Mouse (Mus musculus) stomach, embryonic 16.5 days (tissue): ENCODE results near the gene Rnf5. TPM values are rescaled to one million over a fixed set of nuclear protein-coding genes. Genes with fewer than 3 reads are reported as not detected.

ENCODE experiments used
- ATAC-seq: fragments of 200-750 bp; cut with Nextera tagmentation; 2 replicates; pipeline ENCODE4 v1.8.0; 2017; ENCODE audit warnings: moderate number of reproducible peaks, moderate TSS enrichment; ENCODE audit not compliant: insufficient read depth, low FRiP score
- H3K27ac ChIP-seq: fragments of 300-500 bp; sonication (generic); 2 replicates; pipeline ENCODE4 v1.5.1; 2014; ENCODE audit warnings: low read length
- H3K27me3 ChIP-seq: fragments of 300-500 bp; sonication (generic); 2 replicates; pipeline ENCODE4 v1.6.1; 2014; ENCODE audit warnings: low read length, control low read depth, mixed read lengths; ENCODE audit not compliant: control insufficient read depth, insufficient read depth
- H3K36me3 ChIP-seq: fragments of 300-500 bp; sonication (generic); 2 replicates; pipeline ENCODE4 v1.6.1; 2014; ENCODE audit warnings: low read length; ENCODE audit not compliant: control insufficient read depth, insufficient read depth
- H3K4me1 ChIP-seq: fragments of 300-500 bp; sonication (generic); 2 replicates; pipeline ENCODE4 v1.6.1; 2014; ENCODE audit warnings: low read length, control low read depth, mixed read lengths; ENCODE audit not compliant: control insufficient read depth, insufficient read depth
- H3K4me2 ChIP-seq: fragments of 300-500 bp; sonication (generic); 2 replicates; pipeline ENCODE4 v1.6.1; 2014; ENCODE audit warnings: low read depth, low read length, mixed read lengths
- H3K4me3 ChIP-seq: fragments of 300-500 bp; sonication (generic); replicated peaks from 2 replicates; pipeline ENCODE4 v1.5.1; 2014; ENCODE audit warnings: mild to moderate bottlenecking, low read length
- H3K9ac ChIP-seq: fragments of 300-500 bp; sonication (generic); 2 replicates; pipeline ENCODE4 v1.6.1; 2014; ENCODE audit warnings: low read length
- H3K9me3 ChIP-seq: fragments of 300-500 bp; sonication (generic); replicated peaks from 2 replicates; pipeline ENCODE4 v1.6.1; 2016; ENCODE audit warnings: low read length, control low read depth; ENCODE audit not compliant: control insufficient read depth
- WGBS: fragments of 180-500 bp; shearing (Covaris S2); extraction: QIAGEN DNeasy Blood & Tissue Kit; methylation state at CpG from one replicate; pipeline ENCODE4 v1.1.7; 2014; 5-methylcytosine and 5-hydroxymethylcytosine counted together
- polyA plus RNA-seq: library from polyadenylated mRNA; unstranded; fragments of >200 nt; fragmentation: Nextera tagmentation; extraction: Ambion mirVana; gene quantifications from 2 replicates; pipeline ENCODE4 v1.2.1, GENCODE M21; 2015

Gene Rnf5
- polyA plus RNA-seq, 1 experiment from 2014 or later, result 141 TPM

- ATAC-seq, result peak; percentile 12
- H3K4me1 ChIP-seq, result peaks cover 46% of the 10 kb centered on the region
Observed at GRCm38 (mm10) chr17:34627943-34628643, 24.6 kb upstream of the Rnf5 start, which contains the start of gene Ppt2. Gene Ppt2, minus strand, starts transcription at chr17:34628510.

DNA sequence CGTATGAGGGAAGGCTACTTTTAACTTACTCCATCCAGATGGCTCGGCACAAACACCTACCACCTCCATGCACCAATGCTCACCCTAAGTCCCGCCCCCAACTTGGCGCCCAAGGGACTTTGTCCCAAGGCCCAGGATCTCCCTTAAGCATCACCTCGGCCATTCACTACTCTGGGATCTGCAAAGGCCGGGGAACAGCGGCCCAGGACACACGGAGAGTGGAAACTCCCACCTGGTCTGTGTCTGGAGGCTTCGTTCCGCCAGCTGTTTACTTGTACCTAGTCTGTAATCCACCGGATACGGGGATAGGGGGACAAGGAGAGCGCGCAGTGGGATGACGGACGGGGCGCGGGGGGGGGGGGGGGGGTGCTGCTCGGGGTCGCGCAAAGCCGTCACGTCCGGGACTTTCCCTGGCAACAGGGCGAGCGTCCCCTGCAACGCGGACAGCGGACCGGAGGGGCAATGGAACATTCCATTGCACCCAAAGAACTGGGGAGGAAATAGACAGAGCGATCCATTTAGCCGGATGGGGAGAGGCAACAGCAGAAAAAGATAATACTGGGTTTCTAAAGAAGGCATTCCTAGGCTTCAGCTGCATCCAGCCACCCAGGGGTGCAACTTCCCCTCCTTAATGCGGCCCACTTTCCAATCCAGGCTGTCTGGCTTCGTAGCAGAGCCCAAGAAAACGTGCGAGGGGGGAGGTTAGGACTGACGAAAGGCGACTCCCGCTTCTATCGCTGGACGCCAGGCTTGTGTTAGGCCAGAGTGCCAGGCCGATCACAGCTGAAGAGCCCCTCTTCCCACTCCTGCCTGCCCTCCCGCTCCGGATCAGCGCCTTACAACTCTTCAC lies 23.8 kb upstream of the Rnf5 start:
- H3K4me1 ChIP-seq, result peaks cover 46% of the 10 kb centered on the region
- H3K36me3 ChIP-seq, result peaks cover 4% of the 10 kb centered on the region; the same call in 1 of the 2 replicates
- H3K9me3 ChIP-seq, result no peaks in the 10 kb centered on the region
- H3K27me3 ChIP-seq, result peaks cover 21% of the 10 kb centered on the region
- WGBS, result under 1% methylated on average over 44 of the region's 45 CpGs
- ATAC-seq, result peak; percentile 80
- H3K4me2 ChIP-seq, result peak overlapping the region; percentile 70
- H3K27ac ChIP-seq, result peak overlapping the region; percentile 99
- peak overlapping the region; percentile 91 for H3K9ac ChIP-seq
- H3K4me3 ChIP-seq, result peak overlapping the region; percentile 87

More at GRCm38 (mm10) chr17:34627943-34628643, 24.6 kb upstream of the Rnf5 start, which contains the start of gene Ppt2:
- Histone ChIP-seq H3K9me3 (no peaks in the 10 kb centered on the region), H3K36me3 (no peaks in the 10 kb centered on the region), H3K4me3 (peak within 1 kb of the TSS; percentile 87), H3K4me2 (peak within 1 kb of the TSS; percentile 70), H3K9ac (peak within 1 kb of the TSS; percentile 91), H3K27me3 (peaks cover 21% of the 10 kb centered on the region), H3K27ac (peak within 1 kb of the TSS; percentile 99)
- WGBS, result 4% methylated on average over 29 of the region's 29 CpGs

- Histone ChIP-seq H3K4me2 (peak overlapping the region; percentile 70), H3K9ac (peak overlapping the region; percentile 91), H3K27me3 (peaks cover 21% of the 10 kb centered on the region), H3K9me3 (no peaks in the 10 kb centered on the region), H3K36me3 (peaks cover 4% of the 10 kb centered on the region; the same call in 1 of the 2 replicates), H3K4me3 (peak overlapping the region; percentile 87), H3K4me1 (peaks cover 40% of the 10 kb centered on the region), H3K27ac (peak overlapping the region; percentile 99)
- no peak for ATAC-seq
- WGBS, result under 1% methylated on average over 18 of the region's 18 CpGs
Observed at GRCm38 (mm10) chr17:34626773-34627092, 23.2 kb upstream of the Rnf5 start.

DNA sequence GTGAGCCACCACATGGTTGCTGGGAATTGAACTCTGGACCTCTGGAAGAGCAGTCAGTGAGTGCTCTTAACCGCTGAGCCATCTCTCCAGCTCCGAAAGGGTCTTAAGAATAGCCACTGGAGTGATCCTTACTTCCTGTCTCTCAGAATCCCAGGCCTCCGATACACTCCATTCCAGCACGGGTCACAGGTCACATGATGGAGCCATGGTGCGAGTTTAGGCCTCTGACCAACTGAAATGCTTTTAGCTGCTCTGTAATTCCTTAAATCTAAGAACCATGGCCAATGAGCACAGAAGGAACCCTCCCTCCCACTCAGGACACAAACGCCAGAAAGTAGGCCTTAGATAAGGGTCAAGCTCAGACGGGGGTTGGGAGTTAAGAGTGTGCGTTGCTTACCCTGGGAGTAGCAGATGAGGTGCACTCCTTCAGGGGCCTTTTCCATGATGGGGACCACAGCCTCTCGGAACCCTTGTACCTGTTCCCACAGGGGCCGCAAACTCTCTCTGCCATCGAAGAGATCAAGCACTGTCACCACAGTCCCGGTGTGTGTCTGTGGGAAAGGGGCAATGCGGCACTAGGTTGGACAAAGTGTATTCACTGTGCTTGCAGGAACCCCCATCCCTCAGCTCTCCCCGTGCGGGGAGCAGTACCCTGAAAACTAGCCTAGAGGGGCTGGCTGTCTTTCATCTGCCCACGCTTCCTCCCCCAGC lies 22.7 kb upstream of the Rnf5 start:
- H3K4me3 ChIP-seq, result peak overlapping the region; percentile 87
- H3K27me3 ChIP-seq, result peaks cover 16% of the 10 kb centered on the region
- 51% methylated on average over 16 of the region's 16 CpGs for WGBS
- peaks cover 35% of the 10 kb centered on the region for H3K4me1 ChIP-seq
- H3K27ac ChIP-seq, result peak overlapping the region; percentile 99
- peak overlapping the region; percentile 70 for H3K4me2 ChIP-seq
- peak overlapping the region; percentile 91 for H3K9ac ChIP-seq
- peaks cover 4% of the 10 kb centered on the region; the same call in 1 of the 2 replicates for H3K36me3 ChIP-seq
- ATAC-seq, result no peak
- H3K9me3 ChIP-seq, result no peaks in the 10 kb centered on the region

- H3K36me3 ChIP-seq, result peaks cover 7% of the 10 kb centered on the region; the same call in 1 of the 2 replicates
- no peaks in the 10 kb centered on the region for H3K9me3 ChIP-seq
- H3K4me3 ChIP-seq, result no peak overlapping the region
- H3K27me3 ChIP-seq, result peaks cover 4% of the 10 kb centered on the region; the same call in 1 of the 2 replicates
- H3K9ac ChIP-seq, result no peak overlapping the region
- ATAC-seq, result no peak
- peaks cover 24% of the 10 kb centered on the region for H3K4me1 ChIP-seq
- H3K27ac ChIP-seq, result no peak overlapping the region
- 82% methylated on average over 3 of the region's 3 CpGs for WGBS
- no peak overlapping the region for H3K4me2 ChIP-seq
Observed at GRCm38 (mm10) chr17:34624981-34625380, 21.5 kb upstream of the Rnf5 start.

DNA sequence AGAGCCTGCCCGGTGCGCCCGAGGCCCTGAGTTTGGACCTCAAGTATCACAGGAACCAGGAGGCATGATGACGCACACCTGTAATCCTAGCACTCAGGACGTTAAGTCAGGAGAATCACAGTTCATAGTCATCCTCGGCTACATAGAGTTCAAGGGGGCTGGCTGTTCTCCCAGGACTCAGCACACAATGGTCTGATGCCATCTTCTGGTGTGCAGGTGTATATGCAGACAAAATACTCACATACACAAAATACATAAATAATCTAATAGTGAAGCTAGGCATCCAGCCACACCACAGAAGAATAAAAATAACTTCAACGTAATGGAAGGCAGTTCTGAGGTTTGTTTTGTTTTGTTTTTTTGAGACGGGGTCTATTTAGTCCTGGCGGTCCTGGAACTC lies 19.7 kb upstream of the Rnf5 start:
- Histone ChIP-seq H3K4me1 (peaks cover 9% of the 10 kb centered on the region; the same call in 1 of the 2 replicates), H3K4me2 (no peak overlapping the region), H3K9ac (no peak overlapping the region), H3K36me3 (peaks cover 14% of the 10 kb centered on the region; the same call in 1 of the 2 replicates), H3K9me3 (no peaks in the 10 kb centered on the region), H3K27me3 (no peaks in the 10 kb centered on the region), H3K27ac (no peak overlapping the region), H3K4me3 (no peak overlapping the region)
- ATAC-seq, result no peak
- WGBS, result 79% methylated on average over 9 of the region's 9 CpGs

- WGBS, result 69% methylated on average over 8 of the region's 8 CpGs
Observed at GRCm38 (mm10) chr17:34621006-34621405, 17.5 kb upstream of the Rnf5 start.

DNA sequence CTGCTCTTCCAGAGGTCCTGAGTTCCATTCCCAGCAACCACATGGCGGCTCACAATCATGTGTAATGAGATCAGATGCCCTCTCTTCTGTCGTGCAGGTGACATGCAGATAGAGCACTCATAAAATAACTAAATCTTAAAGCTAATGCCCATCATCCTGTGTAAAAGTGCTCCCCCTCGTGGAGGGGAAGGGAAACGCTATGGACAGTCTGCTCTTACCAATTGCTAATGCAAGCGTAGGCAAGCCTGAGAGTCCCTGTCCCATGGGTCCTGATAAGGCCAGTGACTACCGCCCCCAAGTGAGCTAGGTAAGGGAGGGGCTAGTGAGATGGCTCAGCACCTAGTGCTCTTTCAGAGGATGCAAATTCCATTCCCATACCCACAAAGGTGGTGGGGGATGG lies 15.5 kb upstream of the Rnf5 start:
- 25% methylated on average over 6 of the region's 6 CpGs for WGBS
- ATAC-seq, result no peak; the same call in 1 of the 2 replicates
- H3K36me3 ChIP-seq, result peaks cover 14% of the 10 kb centered on the region
- no peak overlapping the region for H3K27ac ChIP-seq
- no peaks in the 10 kb centered on the region for H3K4me1 ChIP-seq
- H3K9ac ChIP-seq, result no peak overlapping the region
- no peak overlapping the region for H3K4me3 ChIP-seq
- no peak overlapping the region for H3K4me2 ChIP-seq
- H3K27me3 ChIP-seq, result no peaks in the 10 kb centered on the region
- no peaks in the 10 kb centered on the region for H3K9me3 ChIP-seq

More at GRCm38 (mm10) chr17:34621006-34621405, 17.5 kb upstream of the Rnf5 start:
- H3K27ac ChIP-seq, result no peak overlapping the region
- ATAC-seq, result no peak
- H3K4me3 ChIP-seq, result no peak overlapping the region
- H3K4me2 ChIP-seq, result no peak overlapping the region
- H3K27me3 ChIP-seq, result no peaks in the 10 kb centered on the region
- H3K36me3 ChIP-seq, result peaks cover 14% of the 10 kb centered on the region; the same call in 1 of the 2 replicates
- peaks cover under 1% of the 10 kb centered on the region; the same call in 1 of the 2 replicates for H3K4me1 ChIP-seq
- no peak overlapping the region for H3K9ac ChIP-seq
- no peaks in the 10 kb centered on the region for H3K9me3 ChIP-seq
